Comparison of ENCODE assay signal across 13 mouse cellular contexts in genomic region chr19:10699851-10700250, GRCm38 (mm10). TPM values are rescaled to one million over a fixed set of nuclear protein-coding genes. Genes with fewer than 3 reads are reported as not detected.
A peak's percentile ranks its signal among the peaks of the same experiment; 100 is the strongest.
DNase-seq lines count a peak whose midpoint lies in the region; ATAC-seq and TF ChIP-seq lines count a peak whose summit lies in the region.
"Had no signal": no experiment of that assay in that cellular context is flagged by ENCODE, and none has a peak within 500 bp of the region (broad histone marks: within the 10 kb centered on the region; RNA-seq: fewer than 3 reads in every experiment).

No protein-coding gene starts in this region.

- no peaks in the 10 kb centered on the region for H3K36me3 ChIP-seq in heart, embryonic 11.5 days (ENCODE audit: control insufficient read depth, insufficient read depth, low read length)
- H3K36me3 ChIP-seq in lung, postnatal 0 days (ENCODE audit: insufficient read depth, low read length): no peaks in the 10 kb centered on the region
- no peaks in the 10 kb centered on the region for H3K36me3 ChIP-seq in limb, embryonic 13.5 days
- no peaks in the 10 kb centered on the region for H3K36me3 ChIP-seq in stomach, embryonic 14.5 days (ENCODE audit: control insufficient read depth, insufficient read depth, low read length)
- H3K36me3 ChIP-seq: neural tube, embryonic 13.5 days had no signal

- ATAC-seq in heart, embryonic 11.5 days (replicated peaks; ENCODE audit: insufficient number of reproducible peaks, low FRiP score, low TSS enrichment): no peak
- peak; percentile 33 for ATAC-seq in lung, postnatal 0 days
- no peak for ATAC-seq in limb, embryonic 13.5 days (ENCODE audit: low FRiP score, low read depth)
- peak; percentile 89 for ATAC-seq in stomach, embryonic 14.5 days (ENCODE audit: insufficient number of reproducible peaks, insufficient read depth, low FRiP score, low read depth)
- ATAC-seq: Patski had no signal

- DNase-seq in heart, postnatal 10 days: no peak
- peak; percentile 63 for DNase-seq in lung, postnatal 0 days (ENCODE audit: low spot score)
- DNase-seq in lung, postnatal 14 days: no peak
- no peak for DNase-seq in left cerebral cortex, postnatal 25 days (ENCODE audit: low spot score in 2 of 2)
- DNase-seq in testis, postnatal 10 days (ENCODE audit: low spot score): no peak
- DNase-seq: cerebellum, adult 9-11 months; layer of hippocampus, postnatal 36 days had no signal

- H3K27ac ChIP-seq in heart, embryonic 11.5 days (ENCODE audit: low read depth, low read length): peak overlapping the region; percentile 59
- peak overlapping the region; percentile 22 for H3K27ac ChIP-seq in lung, postnatal 0 days (ENCODE audit: low read length)
- peak overlapping the region; percentile 29; the same call in 1 of the 2 replicates for H3K27ac ChIP-seq in limb, embryonic 13.5 days
- peak overlapping the region; percentile 75 for H3K27ac ChIP-seq in stomach, embryonic 14.5 days (ENCODE audit: low read length)
- H3K27ac ChIP-seq: neural tube, embryonic 13.5 days had no signal

- no peak overlapping the region for H3K4me3 ChIP-seq in heart, embryonic 11.5 days (ENCODE audit: low read depth, low read length)
- H3K4me3 ChIP-seq in lung, postnatal 0 days (ENCODE audit: low read depth, low read length): no peak overlapping the region
- no peak overlapping the region for H3K4me3 ChIP-seq in limb, embryonic 13.5 days
- no peak overlapping the region for H3K4me3 ChIP-seq in stomach, embryonic 14.5 days (ENCODE audit: low read depth, low read length)
- H3K4me3 ChIP-seq: neural tube, embryonic 13.5 days had no signal

- no peak for TF ChIP-seq CTCF in lung, postnatal 0 days (IDR thresholded peaks at IDR 0.05)

- H3K9me3 ChIP-seq in heart, embryonic 11.5 days (replicated peaks; ENCODE audit: control insufficient read depth, low read length): no peaks in the 10 kb centered on the region
- no peaks in the 10 kb centered on the region for H3K9me3 ChIP-seq in lung, postnatal 0 days (ENCODE audit: low read length)
- no peaks in the 10 kb centered on the region for H3K9me3 ChIP-seq in limb, embryonic 13.5 days
- no peaks in the 10 kb centered on the region for H3K9me3 ChIP-seq in stomach, embryonic 14.5 days (ENCODE audit: control insufficient read depth, low read depth, low read length)
- H3K9me3 ChIP-seq: neural tube, embryonic 13.5 days had no signal

- intact Hi-C loops in heart, postnatal 10 days (cut with DNase I): no loop called here
- intact Hi-C loops in left cerebral cortex, postnatal 25 days (cut with DNase I): no loop called here

- H3K4me1 ChIP-seq in heart, embryonic 11.5 days (ENCODE audit: control insufficient read depth, insufficient read depth, low read length): peaks cover 52% of the 10 kb centered on the region
- peaks cover 33% of the 10 kb centered on the region; the same call in 1 of the 2 replicates for H3K4me1 ChIP-seq in lung, postnatal 0 days (ENCODE audit: insufficient read depth, low read depth, low read length)
- peaks cover 71% of the 10 kb centered on the region for H3K4me1 ChIP-seq in limb, embryonic 13.5 days
- H3K4me1 ChIP-seq in stomach, embryonic 14.5 days (ENCODE audit: control insufficient read depth, insufficient read depth, low read length): peaks cover 58% of the 10 kb centered on the region

- no peak overlapping the region for H3K4me2 ChIP-seq in heart, embryonic 11.5 days
- H3K4me2 ChIP-seq in lung, postnatal 0 days (replicated peaks; ENCODE audit: low read depth, low read length): no peak overlapping the region
- H3K4me2 ChIP-seq in limb, embryonic 13.5 days (replicated peaks): no peak overlapping the region
- H3K4me2 ChIP-seq in stomach, embryonic 14.5 days (replicated peaks; ENCODE audit: low read depth, low read length): peak overlapping the region; percentile 11; the same call in 1 of the 2 replicates
- H3K4me2 ChIP-seq: neural tube, embryonic 13.5 days had no signal

- TF ChIP-seq EP300 in lung, postnatal 0 days (IDR thresholded peaks at IDR 0.05): no peak

- H3K27me3 ChIP-seq in heart, embryonic 11.5 days (ENCODE audit: control insufficient read depth, insufficient read depth, low read length): no peaks in the 10 kb centered on the region
- H3K27me3 ChIP-seq in lung, postnatal 0 days (replicated peaks; ENCODE audit: insufficient read depth, low read length): no peaks in the 10 kb centered on the region
- no peaks in the 10 kb centered on the region for H3K27me3 ChIP-seq in limb, embryonic 13.5 days
- H3K27me3 ChIP-seq in stomach, embryonic 14.5 days (ENCODE audit: control insufficient read depth, insufficient read depth, low read length): no peaks in the 10 kb centered on the region
- H3K27me3 ChIP-seq: neural tube, embryonic 13.5 days; Patski had no signal

- 45% methylated on average over 9 of the region's 9 CpGs for WGBS in heart, embryonic 11.5 days (ENCODE audit: insufficient replicate concordance)
- WGBS in lung, postnatal 0 days: 29% methylated on average over 9 of the region's 9 CpGs
- WGBS in limb, embryonic 13.5 days: 67% methylated on average over 9 of the region's 9 CpGs
- whole genome bisulfite sequencing in stomach, embryonic 14.5 days: 20% methylated on average over 9 of the region's 9 CpGs

- 0 out of 2 replicates have a peak overlapping the region, but pooled peaks have one; percentile 28 for H3K9ac ChIP-seq in heart, embryonic 11.5 days (ENCODE audit: low read depth, low read length)
- no peak overlapping the region for H3K9ac ChIP-seq in lung, postnatal 0 days (replicated peaks; ENCODE audit: low read depth)
- H3K9ac ChIP-seq in limb, embryonic 13.5 days: 0 out of 2 replicates have a peak overlapping the region, but pooled peaks have one; percentile 26
- H3K9ac ChIP-seq in stomach, embryonic 14.5 days (replicated peaks; ENCODE audit: low read depth, low read length): no peak overlapping the region
- H3K9ac ChIP-seq: neural tube, embryonic 13.5 days had no signal

RNA-seq across cellular contexts. Expression of gene Vps37c, which starts 11.3 kb away (rescaled TPM):
- polyA plus RNA-seq in heart, embryonic 11.5 days (2014; fragmentation: Nextera tagmentation; extraction: Ambion mirVana): 21.9 and 22.5 TPM in 2 replicates
- 10 to 100 TPM; 23.3 to 27.1 TPM for total RNA-seq in heart, postnatal 10 days (2021)
- 23.4 and 25.2 TPM in 2 replicates for polyA plus RNA-seq in lung, postnatal 0 days (2015; fragmentation: Nextera tagmentation; extraction: Ambion mirVana)
- polyA plus RNA-seq in limb, embryonic 13.5 days (2015; fragmentation: Nextera tagmentation; extraction: Ambion mirVana): 38.3 and 40.9 TPM in 2 replicates
- 37.5 and 40.4 TPM in 2 replicates for polyA plus RNA-seq in stomach, embryonic 14.5 days (2014; fragmentation: Nextera tagmentation; extraction: Ambion mirVana)
- 10 to 100 TPM; 27.3 to 32.3 TPM for total RNA-seq in left cerebral cortex, postnatal 25 days (2021)

RNA-seq across cellular contexts. Expression of gene Pga5, which starts 22.0 kb away (rescaled TPM):
- not detected in 2 replicates for polyA plus RNA-seq in heart, embryonic 11.5 days (2014; fragmentation: Nextera tagmentation; extraction: Ambion mirVana)
- not detected for total RNA-seq in heart, postnatal 10 days (2021)
- not detected in 2 replicates for polyA plus RNA-seq in lung, postnatal 0 days (2015; fragmentation: Nextera tagmentation; extraction: Ambion mirVana)
- polyA plus RNA-seq in limb, embryonic 13.5 days (2015; fragmentation: Nextera tagmentation; extraction: Ambion mirVana): 0.10 TPM in 1 of 2 replicates, not detected in the other
- polyA plus RNA-seq in stomach, embryonic 14.5 days (2014; fragmentation: Nextera tagmentation; extraction: Ambion mirVana): 10.2 and 14.1 TPM in 2 replicates
- total RNA-seq in left cerebral cortex, postnatal 25 days (2021): not detected
- total RNA-seq: layer of hippocampus, postnatal 36 days had no signal
- polyA plus RNA-seq: macrophage; neural tube, embryonic 13.5 days had no signal

RNA-seq across cellular contexts. Expression of gene Cd5, which starts 39.0 kb away (rescaled TPM):
- polyA plus RNA-seq in heart, embryonic 11.5 days (2014; fragmentation: Nextera tagmentation; extraction: Ambion mirVana): 0.39 and 0.72 TPM in 2 replicates
- 1 to 10 TPM in 1 of 2 experiments, under 1 TPM in 1; 0.87 to 1.1 TPM for total RNA-seq in heart, postnatal 10 days (2021)
- polyA plus RNA-seq in lung, postnatal 0 days (2015; fragmentation: Nextera tagmentation; extraction: Ambion mirVana): 0.48 and 0.68 TPM in 2 replicates
- 0.08 and 0.19 TPM in 2 replicates for polyA plus RNA-seq in limb, embryonic 13.5 days (2015; fragmentation: Nextera tagmentation; extraction: Ambion mirVana)
- polyA plus RNA-seq in stomach, embryonic 14.5 days (2014; fragmentation: Nextera tagmentation; extraction: Ambion mirVana): 0.77 and 2.1 TPM in 2 replicates
- total RNA-seq in left cerebral cortex, postnatal 25 days (2021): not detected
- total RNA-seq: layer of hippocampus, postnatal 36 days had no signal
- polyA plus RNA-seq: Patski had no signal

Comparison
In these comparisons a context has a peak if more than half of its experiments do, and no peak if none do; other contexts are left out.
1. ATAC-seq: peak in lung, postnatal 0 days (single experiment) and stomach, embryonic 14.5 days (single experiment); none in heart, embryonic 11.5 days (single experiment) and limb, embryonic 13.5 days (single experiment).
2. H3K27ac ChIP-seq: peak in every context shown above with its lines; median percentile 75 in stomach, embryonic 14.5 days; 59 in heart, embryonic 11.5 days; 29 in limb, embryonic 13.5 days; 22 in lung, postnatal 0 days.
3. H3K9ac ChIP-seq: peak in heart, embryonic 11.5 days (single experiment) and limb, embryonic 13.5 days (single experiment); none in lung, postnatal 0 days (single experiment) and stomach, embryonic 14.5 days (single experiment).
4. RNA of gene Pga5, which starts 22.0 kb away (polyA plus RNA-seq): 10.2 to 14.1 TPM in stomach, embryonic 14.5 days; 0.10 TPM in limb, embryonic 13.5 days, not detected in heart, embryonic 11.5 days and not detected in lung, postnatal 0 days; every median in the first group is over 10 times any median in the second.